Mouse (Mus musculus) forebrain, embryonic 16.5 days (tissue): ENCODE results near the gene 1700056E22Rik. TPM values are rescaled to one million over a fixed set of nuclear protein-coding genes. Genes with fewer than 3 reads are reported as not detected.

Experiments
- ATAC-seq: fragments of 200-750 bp; cut with Nextera tagmentation; 2 replicates; pipeline ENCODE4 v1.8.0; 2017; ENCODE audit warnings: mild to moderate bottlenecking, moderate library complexity
- H3K27ac ChIP-seq: fragments of 300-500 bp; sonication (generic); 2 replicates; pipeline ENCODE4 v1.5.1; 2014; ENCODE audit warnings: low read length, control low read depth
- H3K27me3 ChIP-seq: fragments of 300-500 bp; sonication (generic); replicated peaks from 2 replicates; pipeline ENCODE4 v1.6.1; 2014; ENCODE audit warnings: low read length; ENCODE audit not compliant: control insufficient read depth, insufficient read depth
- H3K36me3 ChIP-seq: fragments of 300-500 bp; sonication (generic); 2 replicates; pipeline ENCODE4 v1.6.1; 2014; ENCODE audit not compliant: control insufficient read depth, insufficient read depth
- H3K4me1 ChIP-seq: fragments of 300-500 bp; sonication (generic); replicated peaks from 2 replicates; pipeline ENCODE4 v1.6.1; 2014; ENCODE audit warnings: low read length; ENCODE audit not compliant: control insufficient read depth, insufficient read depth
- H3K4me2 ChIP-seq: fragments of 300-500 bp; sonication (generic); 2 replicates; pipeline ENCODE4 v1.6.1; 2014; ENCODE audit warnings: mild to moderate bottlenecking, low read length, control low read depth
- H3K4me3 ChIP-seq: fragments of 300-500 bp; sonication (generic); replicated peaks from 2 replicates; pipeline ENCODE4 v1.5.1; 2014; ENCODE audit warnings: mild to moderate bottlenecking, low read length, control low read depth
- H3K9ac ChIP-seq: fragments of 300-500 bp; sonication (generic); replicated peaks from 2 replicates; pipeline ENCODE4 v1.6.1; 2014; ENCODE audit warnings: low read depth, low read length, control low read depth
- H3K9me3 ChIP-seq: fragments of 300-500 bp; sonication (generic); 2 replicates; pipeline ENCODE4 v1.6.1; 2016; ENCODE audit warnings: low read length; ENCODE audit not compliant: control insufficient read depth
- WGBS: fragments of 180-500 bp; shearing (Covaris S2); extraction: QIAGEN DNeasy Blood & Tissue Kit; methylation state at CpG from one replicate; pipeline ENCODE4 v1.1.7; 2014; 5-methylcytosine and 5-hydroxymethylcytosine counted together
- polyA plus RNA-seq: library from polyadenylated mRNA; unstranded; fragments of >200 nt; fragmentation: Nextera tagmentation; extraction: Ambion mirVana; gene quantifications from 2 replicates; pipeline ENCODE4 v1.2.1, GENCODE M21; 2015

The 1700056E22Rik gene
- polyA plus RNA-seq, 1 experiment from 2014 or later: 0.73 TPM

DNA sequence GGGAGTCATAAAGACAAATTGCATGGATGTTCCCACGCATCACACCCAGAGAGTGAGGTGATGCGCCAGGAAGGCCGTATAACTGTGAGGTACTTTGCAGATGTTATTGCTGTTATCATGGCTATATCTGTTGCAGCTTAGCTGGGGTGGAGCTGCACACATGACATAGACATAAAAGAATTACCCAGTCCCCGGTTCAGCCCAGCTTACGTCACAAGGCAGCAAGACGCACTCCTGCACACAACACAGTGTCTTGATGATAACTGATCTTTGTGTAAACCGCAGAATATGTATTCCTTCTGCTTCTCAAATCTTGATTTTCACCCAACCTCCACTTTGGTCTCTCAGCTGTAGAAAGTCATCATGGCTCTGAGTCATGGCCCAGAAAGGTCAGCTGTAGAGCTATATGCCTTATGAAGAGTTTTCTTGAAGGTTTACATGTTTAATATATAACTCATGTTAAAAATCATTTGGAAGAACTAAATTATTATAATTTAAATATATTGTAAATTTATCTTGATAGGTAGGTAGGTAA, 46.3 kb downstream of the 1700056E22Rik start:
- ATAC-seq: no peak
- no peaks in the 10 kb centered on the region for H3K27me3 ChIP-seq

More for the DNA sequence above, 46.3 kb downstream of the 1700056E22Rik start:
- H3K9ac ChIP-seq: no peak overlapping the region
- no peak overlapping the region for H3K27ac ChIP-seq
- H3K9me3 ChIP-seq: peaks cover 2% of the 10 kb centered on the region; the same call in 1 of the 2 replicates
- no peak overlapping the region for H3K4me3 ChIP-seq
- H3K4me1 ChIP-seq: no peaks in the 10 kb centered on the region
- no peak overlapping the region for H3K4me2 ChIP-seq
- H3K36me3 ChIP-seq: no peaks in the 10 kb centered on the region
- 96% methylated on average over 7 of the region's 7 CpGs for WGBS

Other genes starting within 250 kb of the 1700056E22Rik start
- gene Dusp10, start 21.0 kb downstream of the 1700056E22Rik start, polyA plus RNA-seq: 4.2 and 4.4 TPM in 2 replicates